Mouse (Mus musculus): ENCODE data around the gene Pde3a. TPM values are rescaled to one million over a fixed set of nuclear protein-coding genes. Genes with fewer than 3 reads are reported as not detected.

The Pde3a gene
- polyA plus RNA-seq (2017; shearing (Covaris generic)), result not detected

GRCm38 (mm10) chr6:141248691-141249584, at the start of gene Pde3a:
Gene Pde3a, plus strand, starts transcription at chr6:141249269.

GRCm38 (mm10) chr6:141523747-141524640, 274.9 kb downstream of the Pde3a start, which contains the start of gene Slco1c1:
Gene Slco1c1, plus strand, starts transcription at chr6:141524368.

